Comparison of ENCODE assay signal across 18 mouse cellular contexts in genomic region chr3:157605411-157605740, GRCm38 (mm10). TPM values are rescaled to one million over a fixed set of nuclear protein-coding genes. Genes with fewer than 3 reads are reported as not detected.
"Had no signal": no experiment of that assay in that cellular context is flagged by ENCODE, and none has a peak within 500 bp of the region (broad histone marks: within the 10 kb centered on the region; RNA-seq: fewer than 3 reads in every experiment).

No protein-coding gene starts in this region.

- DNase-seq: liver, embryonic 13.5 days; liver, postnatal 0 days; lung, adult 2 months; right cerebral cortex, postnatal 14 days; thymus, adult 2 months; thymus, postnatal 25 days; thymus, postnatal 4 days had no signal

- H3K4me3 ChIP-seq: liver, embryonic 13.5 days; liver, embryonic 15.5 days; megakaryocyte, embryonic 14.5 days; midbrain, embryonic 13.5 days; midbrain, embryonic 15.5 days; neural tube, embryonic 12.5 days; stomach, embryonic 15.5 days had no signal

- ATAC-seq: liver, postnatal 0 days; midbrain, embryonic 13.5 days; midbrain, embryonic 15.5 days had no signal

- H3K9me3 ChIP-seq: liver, embryonic 13.5 days; liver, embryonic 15.5 days; megakaryocyte, embryonic 14.5 days; midbrain, embryonic 13.5 days; midbrain, embryonic 15.5 days; neural tube, embryonic 12.5 days; stomach, embryonic 15.5 days had no signal

- H3K36me3 ChIP-seq: liver, embryonic 13.5 days; liver, embryonic 15.5 days; midbrain, embryonic 13.5 days; midbrain, embryonic 15.5 days; neural tube, embryonic 12.5 days; stomach, embryonic 15.5 days had no signal

- H3K4me2 ChIP-seq: liver, embryonic 11.5 days; liver, embryonic 13.5 days; liver, embryonic 15.5 days; midbrain, embryonic 11.5 days; midbrain, embryonic 13.5 days; midbrain, embryonic 15.5 days; neural tube, embryonic 12.5 days; stomach, embryonic 15.5 days had no signal

- H3K27me3 ChIP-seq: liver, embryonic 13.5 days; liver, embryonic 15.5 days; megakaryocyte, embryonic 14.5 days; midbrain, embryonic 13.5 days; midbrain, embryonic 15.5 days; neural tube, embryonic 12.5 days; stomach, embryonic 15.5 days had no signal

- H3K4me1 ChIP-seq: liver, embryonic 13.5 days; liver, embryonic 15.5 days; midbrain, embryonic 13.5 days; midbrain, embryonic 15.5 days; neural tube, embryonic 12.5 days; stomach, embryonic 15.5 days had no signal

- H3K27ac ChIP-seq: liver, embryonic 13.5 days; liver, embryonic 15.5 days; macrophage; midbrain, embryonic 13.5 days; midbrain, embryonic 15.5 days; neural tube, embryonic 12.5 days; stomach, embryonic 15.5 days; stomach, postnatal 0 days had no signal

- H3K9ac ChIP-seq: liver, embryonic 13.5 days; liver, embryonic 15.5 days; liver, postnatal 0 days; midbrain, embryonic 13.5 days; midbrain, embryonic 15.5 days; neural tube, embryonic 12.5 days; stomach, embryonic 15.5 days had no signal

RNA-seq across cellular contexts. Expression of gene Ptger3, which starts 38.7 kb away (rescaled TPM):
- polyA plus RNA-seq: testis, adult 2 months had no signal
